Mouse (Mus musculus) left cerebral cortex, postnatal 10 days (tissue): ENCODE results near the gene Tnip1. TPM values are rescaled to one million over a fixed set of nuclear protein-coding genes. Genes with fewer than 3 reads are reported as not detected.
A peak's percentile ranks its signal among the peaks of the same experiment; 100 is the strongest.

Experiments used
- DNase-seq, 2 experiments: peaks; one replicate each; pipeline ENCODE4 v3.0.0; 2021 to 2022; ENCODE audit warnings: low spot score in 2 of 2, mixed read lengths in 1 of 2; ENCODE audit errors: extremely low spot score in 1 of 2
- intact Hi-C: fragments of 180-260 bp; cut with DNase I; formaldehyde crosslinking; loops from one replicate; pipeline ENCODE4 v1.15.1; 2025
- total RNA-seq, 2 experiments: library from RNA; stranded (reverse); gene quantifications; 2 replicates each; pipeline ENCODE4 v1.2.3; 2021

Tnip1 gene
- total RNA-seq, result 10 to 100 TPM; 28.2 to 31.0 TPM

- no peak for DNase-seq
- intact Hi-C loops, result no loop called here
Measured at GRCm38 (mm10) chr11:54962810-54963209, at the start of gene Tnip1. Gene Tnip1 (minus strand): TSS chr11:54962917.

- intact Hi-C loops, result no loop called here
- DNase-seq, result no peak
Measured at GRCm38 (mm10) chr11:55011440-55011839, 48.7 kb upstream of the Tnip1 start.

- no peak for DNase-seq
- intact Hi-C loops, result no loop called here
Measured at GRCm38 (mm10) chr11:55008230-55008629, 45.5 kb upstream of the Tnip1 start.

- DNase-seq, result no peak
- intact Hi-C loops, result no loop called here
Measured at GRCm38 (mm10) chr11:55005684-55006083, 43.0 kb upstream of the Tnip1 start.

- no peak for DNase-seq
- intact Hi-C loops, result no loop called here
Measured at GRCm38 (mm10) chr11:55004970-55005502, 42.3 kb upstream of the Tnip1 start.

- intact Hi-C loops, result loop anchor here (2.0 to 10.0 kb wide), 4 partner anchors 40 to 446 kb away; no protein-coding TSS in a partner anchor
Measured at GRCm38 (mm10) chr11:54998708-54999107, 36.0 kb upstream of the Tnip1 start.

GRCm38 (mm10) chr11:54998284-54998683 lies 35.6 kb upstream of the Tnip1 start:
- peak; percentile 35 to 68 for DNase-seq
- intact Hi-C loops, result loop anchor here (2.0 to 10.0 kb wide), 4 partner anchors 41 to 447 kb away; no protein-coding TSS in a partner anchor

More at GRCm38 (mm10) chr11:54998708-54999107, 36.0 kb upstream of the Tnip1 start:
- DNase-seq, result peak in 1 of 2 experiments; percentile 55

- peak in 1 of 2 experiments; percentile 36 for DNase-seq
- intact Hi-C loops, result loop anchor here (5.0 to 10.0 kb wide), 3 partner anchors 91 to 449 kb away; no protein-coding TSS in a partner anchor
Measured at GRCm38 (mm10) chr11:54996176-54996575, 33.5 kb upstream of the Tnip1 start.

GRCm38 (mm10) chr11:54989920-54990319 lies 27.2 kb upstream of the Tnip1 start:
- intact Hi-C loops, result loop anchor here (10.0 kb wide), 1 partner anchor 455 kb away; no protein-coding TSS in a partner anchor
- no peak for DNase-seq

GRCm38 (mm10) chr11:54988754-54989349 lies 26.1 kb upstream of the Tnip1 start:
- no peak for DNase-seq
- intact Hi-C loops, result no loop called here

GRCm38 (mm10) chr11:54987974-54988373 lies 25.3 kb upstream of the Tnip1 start:
- intact Hi-C loops, result no loop called here

GRCm38 (mm10) chr11:54985086-54985485 lies 22.4 kb upstream of the Tnip1 start:
- intact Hi-C loops, result loop anchor here (2.0 kb wide), 2 partner anchors 52 to 106 kb away; no protein-coding TSS in a partner anchor
- no peak for DNase-seq

More at GRCm38 (mm10) chr11:54987974-54988373, 25.3 kb upstream of the Tnip1 start:
- no peak for DNase-seq

GRCm38 (mm10) chr11:54984581-54984980 lies 21.9 kb upstream of the Tnip1 start:
- intact Hi-C loops, result loop anchor here (2.0 kb wide), 2 partner anchors 52 to 106 kb away; no protein-coding TSS in a partner anchor

GRCm38 (mm10) chr11:54984085-54984484 lies 21.4 kb upstream of the Tnip1 start:
- intact Hi-C loops, result loop anchor here (2.0 kb wide), 2 partner anchors 51 to 105 kb away; no protein-coding TSS in a partner anchor

More at GRCm38 (mm10) chr11:54984581-54984980, 21.9 kb upstream of the Tnip1 start:
- DNase-seq, result no peak

GRCm38 (mm10) chr11:54982520-54982919 lies 19.8 kb upstream of the Tnip1 start:
- intact Hi-C loops, result no loop called here
- DNase-seq, result no peak

More at GRCm38 (mm10) chr11:54984085-54984484, 21.4 kb upstream of the Tnip1 start:
- DNase-seq, result peak; percentile 77 to 85

- intact Hi-C loops, result no loop called here
- no peak for DNase-seq
Measured at GRCm38 (mm10) chr11:54981630-54982029, 18.9 kb upstream of the Tnip1 start.

GRCm38 (mm10) chr11:54977385-54977937 lies 14.7 kb upstream of the Tnip1 start:
- no peak for DNase-seq
- intact Hi-C loops, result no loop called here

GRCm38 (mm10) chr11:54976351-54976750 lies 13.6 kb upstream of the Tnip1 start:
- DNase-seq, result no peak
- intact Hi-C loops, result no loop called here

- no peak for DNase-seq
- intact Hi-C loops, result no loop called here
Measured at GRCm38 (mm10) chr11:54975756-54976155, 13.0 kb upstream of the Tnip1 start.

GRCm38 (mm10) chr11:54975340-54975739 lies 12.6 kb upstream of the Tnip1 start:
- intact Hi-C loops, result no loop called here
- no peak for DNase-seq
